Mouse (Mus musculus): Measurements from ENCODE around the gene Snx17.
"Not testable (repeated sequence)": the region's sequence is repeated elsewhere in the genome, so short reads cannot be mapped to it uniquely, and the experiment has no call there.

Snx17 gene

DNA sequence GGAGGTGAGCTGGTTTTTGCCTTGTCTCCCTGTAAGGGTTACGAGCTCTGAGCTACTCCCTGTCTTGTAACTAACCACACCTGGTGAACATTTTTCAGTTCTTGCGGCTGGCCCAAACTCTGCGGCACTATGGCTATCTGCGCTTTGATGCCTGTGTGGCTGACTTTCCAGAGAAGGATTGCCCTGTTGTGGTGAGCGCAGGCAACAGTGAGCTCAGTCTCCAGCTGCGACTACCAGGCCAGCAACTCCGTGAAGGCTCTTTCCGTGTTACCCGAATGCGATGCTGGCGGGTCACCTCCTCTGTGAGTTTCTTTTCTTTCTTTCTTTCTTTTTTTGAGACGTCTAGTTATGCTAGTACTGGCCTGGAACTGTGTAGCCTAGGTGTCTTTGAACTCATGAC, 4.0 kb downstream of the Snx17 start:
- DNase-seq = no peak

DNA sequence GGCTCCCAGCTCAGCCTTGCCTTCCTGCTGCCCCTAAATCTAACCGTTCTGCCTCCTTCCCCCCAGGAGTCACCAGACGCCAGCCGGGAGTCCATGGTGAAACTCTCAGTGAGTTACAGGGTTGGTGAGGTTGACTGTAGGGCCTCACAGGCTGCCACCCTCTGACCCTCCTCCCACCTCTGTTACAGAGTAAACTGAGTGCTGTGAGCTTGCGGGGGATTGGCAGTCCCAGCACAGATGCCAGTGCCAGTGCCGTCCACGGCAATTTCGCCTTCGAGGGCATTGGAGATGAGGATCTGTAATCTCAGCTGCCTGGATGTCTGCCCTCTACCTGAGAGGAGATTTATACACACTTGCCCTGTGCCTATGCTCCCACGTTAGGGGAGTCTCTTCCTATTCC, 5.1 kb downstream of the Snx17 start:
- peak; percentile 38 for DNase-seq

DNA sequence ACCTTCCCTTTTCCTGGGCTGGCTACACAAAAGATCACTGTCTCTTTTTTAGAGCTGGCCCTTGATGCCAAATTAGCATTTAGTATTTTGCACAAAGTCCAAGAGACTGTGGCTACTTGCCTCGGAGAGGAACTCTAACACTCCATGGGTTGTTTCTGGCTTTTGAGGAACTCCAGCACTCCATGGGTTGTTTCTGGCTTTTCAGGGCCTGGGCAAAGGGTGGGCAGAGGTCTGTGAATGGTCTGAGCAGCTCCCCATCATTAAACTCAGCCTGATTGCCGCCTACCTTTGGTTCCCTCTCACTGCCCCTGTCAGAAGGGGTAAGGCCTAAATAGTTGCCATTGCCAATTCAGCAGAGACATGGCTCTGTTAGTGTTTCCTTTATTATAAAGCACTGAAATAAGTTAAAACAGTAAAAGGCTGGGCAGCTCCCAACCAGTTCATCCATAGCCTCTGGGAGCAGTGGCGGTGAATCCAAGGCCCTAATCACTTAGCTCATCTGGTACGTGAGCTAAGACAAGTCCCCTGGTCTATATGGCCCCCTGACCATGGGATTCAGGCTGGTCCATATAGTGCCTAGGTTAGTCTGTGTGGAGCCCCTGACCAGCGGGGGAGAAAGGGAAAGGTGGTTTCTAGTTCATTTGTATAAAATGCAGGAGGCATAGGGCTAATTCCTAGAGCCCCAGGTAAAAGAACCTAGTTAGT, 5.7 kb downstream of the Snx17 start:
- no peak for DNase-seq

DNA sequence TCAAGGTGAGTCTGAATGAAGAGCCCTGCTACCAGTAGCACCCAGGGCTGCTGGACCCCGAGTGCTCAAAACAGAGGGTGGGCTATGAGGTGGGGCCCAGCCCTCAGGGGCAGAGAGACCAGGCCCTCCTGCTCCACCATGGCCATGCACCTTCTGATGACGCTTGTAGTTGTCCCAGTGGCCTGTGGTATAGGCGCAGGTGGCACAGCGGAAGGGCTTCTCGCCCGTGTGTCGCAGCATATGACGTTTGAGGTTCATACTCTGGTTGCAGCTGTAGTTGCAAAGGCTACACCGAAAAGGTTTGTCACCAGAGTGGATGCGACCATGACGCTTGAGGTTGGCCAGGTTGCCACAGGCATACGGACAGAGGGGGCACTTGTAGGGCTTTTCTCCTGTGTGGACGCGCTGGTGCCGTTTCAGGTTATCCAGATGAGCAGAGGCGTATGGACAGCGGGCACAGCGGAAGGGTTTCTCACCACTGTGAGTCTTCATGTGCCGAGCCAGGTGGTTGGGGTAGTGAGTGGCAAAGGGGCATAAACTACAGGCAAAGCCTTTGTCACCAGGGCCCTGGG, 6.4 kb downstream of the Snx17 start:
- DNase-seq = no peak

GRCm38 (mm10) chr5:31199893-31200292, 6.9 kb downstream of the Snx17 start:
- peak; percentile 57 for DNase-seq

GRCm38 (mm10) chr5:31200327-31200768, 7.3 kb downstream of the Snx17 start:
- peak; percentile 68 for DNase-seq

DNA sequence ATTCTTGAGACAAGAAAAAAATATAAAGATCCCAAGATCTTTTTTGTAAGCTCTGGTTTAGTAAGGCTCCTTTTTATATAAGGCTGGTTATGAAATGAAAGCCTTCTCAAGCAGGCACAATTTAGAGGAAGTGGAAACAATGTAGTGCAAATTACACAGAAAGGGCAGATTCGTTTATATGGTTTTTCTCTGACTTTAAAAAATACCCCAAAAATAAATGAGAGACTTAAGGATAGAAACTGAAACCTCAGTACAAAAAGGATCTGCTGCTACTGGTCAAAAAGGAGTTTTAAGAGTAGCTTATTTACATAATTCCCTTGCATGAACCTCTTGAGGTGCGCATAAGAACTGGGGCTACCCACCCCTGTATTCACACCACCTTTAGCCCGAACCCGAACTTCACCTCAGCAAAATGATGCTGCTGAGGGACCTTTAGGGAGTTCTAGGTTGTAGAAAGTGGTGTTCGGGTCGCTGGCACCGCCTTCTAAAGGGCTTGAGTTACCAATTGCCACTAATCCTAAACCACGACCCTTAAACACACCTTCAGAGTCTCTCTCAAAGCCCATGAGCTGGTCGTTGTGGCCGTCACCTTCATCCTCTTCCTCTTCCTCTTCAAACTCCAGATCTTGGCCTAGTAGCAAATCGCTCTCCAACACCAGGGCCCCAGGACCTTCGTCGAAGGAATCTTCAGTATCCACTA, 8.2 kb downstream of the Snx17 start:
- no peak for DNase-seq

GRCm38 (mm10) chr5:31201742-31202590, 8.9 kb downstream of the Snx17 start, which contains the start of gene Zfp513:
Gene Zfp513, minus strand, starts transcription at chr5:31202303.
- DNase-seq = peak; percentile 99

DNA sequence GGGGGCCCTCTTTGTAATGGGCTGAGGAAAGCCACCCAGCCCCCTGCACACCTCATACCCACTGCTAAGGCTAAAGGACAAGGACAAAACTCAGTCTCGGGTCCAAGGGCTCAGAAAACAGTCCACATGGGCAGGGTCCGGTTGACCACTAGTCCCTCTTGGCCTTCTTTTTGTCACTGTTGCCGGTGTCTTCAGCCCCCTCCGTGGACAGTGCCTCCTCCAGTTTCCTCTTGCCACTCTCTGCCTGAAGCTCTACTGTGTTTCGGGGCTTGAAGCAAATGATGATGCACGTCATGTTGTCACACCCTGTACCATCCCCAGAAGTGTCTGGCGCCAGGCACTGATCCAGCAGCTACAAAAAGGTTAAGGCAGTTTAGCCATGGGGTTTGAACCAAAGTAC, 9.9 kb downstream of the Snx17 start:
- peak; percentile 68 for DNase-seq

GRCm38 (mm10) chr5:31203866-31204265, 10.8 kb downstream of the Snx17 start:
- DNase-seq = no peak

DNA sequence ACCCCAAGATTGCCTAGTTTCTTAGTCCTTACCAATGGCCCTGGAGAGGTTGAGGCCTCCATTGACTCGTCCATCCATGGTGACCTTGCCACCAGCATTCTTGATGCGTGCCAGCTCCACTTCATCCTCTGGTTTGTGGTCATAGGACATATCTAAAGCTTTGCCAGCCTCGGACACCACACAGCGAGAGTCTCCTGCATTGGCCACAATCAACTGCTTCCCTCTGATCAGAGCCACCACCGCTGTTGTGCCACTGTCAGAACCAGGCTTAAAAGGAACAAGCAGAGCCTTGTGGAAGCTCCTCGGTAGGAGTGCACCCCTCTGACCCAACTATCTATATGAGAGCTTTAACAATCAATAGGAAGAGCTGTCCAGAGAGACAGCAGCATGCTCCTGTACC, 11.4 kb downstream of the Snx17 start:
- no peak for DNase-seq

- DNase-seq = not testable (repeated sequence)
Observed at GRCm38 (mm10) chr5:31216554-31216953, 23.5 kb downstream of the Snx17 start.

GRCm38 (mm10) chr5:31218294-31218693, 25.3 kb downstream of the Snx17 start:
- DNase-seq = no peak

DNA sequence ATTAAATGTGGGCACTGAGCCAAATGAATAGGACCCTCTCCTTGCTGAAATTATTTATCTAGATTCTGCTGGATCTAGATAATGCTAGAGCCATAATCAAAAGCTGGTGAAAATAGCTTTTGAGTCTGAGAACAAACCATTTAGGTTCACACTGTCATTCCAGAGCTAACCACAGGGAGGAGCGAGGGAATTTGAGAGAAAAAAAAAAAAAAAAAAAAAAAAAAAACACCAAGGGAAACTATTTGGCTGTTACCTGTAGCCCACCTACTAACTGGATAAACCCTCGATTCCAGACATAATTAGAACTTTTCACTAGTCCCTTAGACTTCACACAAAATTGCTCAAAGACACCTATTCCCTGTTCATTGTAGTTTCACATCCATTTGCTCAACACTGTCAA, 26.0 kb downstream of the Snx17 start:
- DNase-seq = no peak

DNA sequence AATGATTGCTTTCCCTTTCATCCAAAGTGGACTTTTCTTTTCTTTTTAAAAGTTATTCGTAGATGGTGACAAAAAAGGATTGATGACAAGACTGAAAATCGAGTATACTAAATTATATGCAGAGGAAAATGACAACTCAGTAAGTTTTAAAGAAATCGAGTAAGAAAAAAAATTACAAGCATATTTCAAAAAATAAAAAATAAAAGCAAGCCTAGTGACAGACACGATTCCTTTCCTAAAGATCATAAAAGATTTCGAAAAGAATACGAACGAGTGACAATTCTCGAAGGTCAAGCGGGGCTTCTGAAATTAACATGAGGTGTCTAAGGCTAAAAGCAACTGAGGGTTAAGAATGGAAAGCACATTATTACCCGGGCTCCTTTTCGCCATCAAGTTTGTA, 26.4 kb downstream of the Snx17 start:
- no peak for DNase-seq

DNA sequence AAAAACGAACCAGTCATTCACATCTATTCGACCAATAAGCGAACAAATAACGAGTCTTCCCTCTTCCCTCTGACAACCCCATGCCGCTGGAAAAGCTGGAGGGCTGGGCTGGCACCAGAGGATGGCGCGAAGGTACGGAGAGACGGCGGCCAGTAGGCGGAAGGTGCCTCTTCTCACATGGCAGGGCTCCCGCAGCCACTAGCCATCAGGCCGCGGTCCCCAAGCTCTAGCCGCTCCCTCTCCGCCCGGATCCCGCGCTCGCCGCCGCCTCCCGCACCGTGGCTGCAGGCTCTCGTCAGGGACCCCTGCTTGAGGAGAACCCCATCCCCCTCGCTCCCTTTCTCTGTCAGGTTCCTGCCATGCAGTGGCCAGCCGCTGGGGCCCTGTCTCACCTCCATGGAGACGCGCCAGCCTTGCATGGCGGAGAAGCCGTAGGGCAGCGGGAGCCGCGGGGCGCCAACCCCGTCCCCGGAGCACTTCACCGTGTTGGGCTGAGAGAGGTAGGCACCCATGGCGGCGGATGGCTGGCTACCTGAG, 27.0 kb downstream of the Snx17 start:
- no peak for DNase-seq

DNA sequence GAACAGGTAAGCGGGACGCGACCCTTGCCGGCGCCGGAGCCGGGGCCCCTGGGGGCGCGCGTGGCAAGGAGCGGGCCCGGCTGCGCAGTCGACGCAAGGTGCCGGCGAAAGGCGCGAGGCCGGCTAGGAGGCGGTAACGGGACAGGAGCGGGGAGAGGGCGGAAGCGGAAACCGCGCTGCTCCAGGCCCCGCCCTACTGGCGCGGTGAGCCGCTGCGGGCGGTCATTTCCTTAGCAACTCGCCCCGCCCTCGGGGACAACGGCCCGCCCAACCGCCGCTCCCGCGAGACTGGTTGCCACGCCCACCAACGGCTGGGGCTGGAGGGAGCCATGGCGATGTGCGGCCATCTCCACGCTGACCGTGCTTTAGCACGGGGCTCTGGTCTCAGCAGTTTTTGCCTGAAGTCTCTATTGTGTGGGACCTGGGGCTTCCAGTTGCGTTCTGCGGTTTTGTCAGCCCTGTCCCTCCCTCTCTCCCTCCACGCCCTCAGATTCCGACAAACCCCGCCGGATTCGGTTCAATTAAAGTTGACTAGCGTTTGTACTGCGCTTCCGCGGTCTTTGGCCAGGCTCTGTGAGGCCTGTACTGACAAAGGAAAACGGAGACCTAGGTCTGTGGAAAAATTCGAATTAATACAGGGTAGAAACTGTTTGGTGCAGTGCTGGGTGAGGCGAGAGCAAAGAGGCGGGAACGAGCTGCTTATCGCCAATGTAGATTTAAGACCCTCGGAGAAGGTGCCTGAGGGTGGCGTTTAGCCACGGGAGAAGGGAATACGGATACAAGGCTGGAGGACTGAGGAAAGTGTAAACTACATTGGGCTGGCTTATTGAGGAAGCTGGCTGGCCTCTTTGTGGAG, 27.6 kb downstream of the Snx17 start, which contains the start of gene Ppm1g:
Gene Ppm1g, minus strand, starts transcription at position 240 of the 856 bp plus-strand sequence.
- peak; percentile 95 for DNase-seq

DNA sequence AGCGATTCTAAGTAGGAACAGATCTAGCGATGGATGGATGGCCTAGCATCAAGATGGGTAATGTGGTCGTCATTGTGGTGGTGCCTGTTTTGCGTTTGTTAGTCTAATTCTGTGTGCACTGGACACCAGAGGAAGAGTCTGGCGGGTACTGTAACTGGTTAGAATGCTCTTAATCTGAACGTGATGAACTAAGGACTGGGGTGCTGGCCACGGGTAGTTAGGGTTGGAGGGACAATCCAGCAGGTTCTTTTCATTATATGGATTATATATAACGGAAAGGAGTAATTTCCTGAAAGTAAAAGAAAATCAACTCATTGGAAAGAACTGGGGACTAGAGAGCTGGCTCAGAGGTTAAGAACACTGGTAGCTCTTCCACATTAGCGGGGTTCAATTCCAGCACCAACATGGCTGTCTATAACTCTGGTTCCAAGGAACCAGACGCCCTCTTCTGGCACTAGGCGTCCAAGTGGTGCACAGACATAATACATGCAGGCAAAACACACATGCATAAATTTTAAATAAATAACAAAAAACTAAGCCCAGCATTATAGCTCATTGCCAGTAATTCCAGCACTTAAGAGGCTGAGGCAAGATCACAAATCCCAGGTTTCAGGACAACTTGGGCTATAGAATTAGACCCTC, 28.4 kb downstream of the Snx17 start:
- DNase-seq = no peak

DNA sequence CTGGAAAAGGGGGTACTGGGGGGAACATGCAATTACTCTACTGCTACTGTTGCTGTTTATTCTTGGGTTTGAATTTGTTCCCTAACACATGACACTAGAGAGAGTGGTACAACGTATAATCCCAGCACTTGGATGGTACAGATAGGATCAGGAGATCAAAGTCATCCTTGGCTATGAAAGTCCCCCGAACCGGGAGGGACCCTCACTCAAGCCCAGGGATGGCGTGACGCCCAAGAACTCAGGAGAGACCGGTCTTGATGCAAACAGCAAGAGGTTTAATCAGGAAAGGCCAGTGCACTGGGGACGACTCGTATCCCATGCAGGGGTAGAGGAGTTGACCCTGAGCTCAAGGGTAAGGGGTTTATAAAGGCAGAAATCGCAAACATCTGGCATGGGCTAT, 29.7 kb downstream of the Snx17 start:
- DNase-seq = no peak

- no peak for DNase-seq
Observed at GRCm38 (mm10) chr5:31226641-31227040, 33.6 kb downstream of the Snx17 start.
